Mouse (Mus musculus) CD8-positive naive resting alpha-beta T cell, adult 2 months (primary cell): ENCODE results near the gene St13.

Experiments
- DNase-seq, 2 experiments: peaks; one replicate each; pipeline ENCODE4 v3.0.0; 2022; ENCODE audit warnings: low read depth in 2 of 2, low spot score in 2 of 2

The St13 gene

DNA sequence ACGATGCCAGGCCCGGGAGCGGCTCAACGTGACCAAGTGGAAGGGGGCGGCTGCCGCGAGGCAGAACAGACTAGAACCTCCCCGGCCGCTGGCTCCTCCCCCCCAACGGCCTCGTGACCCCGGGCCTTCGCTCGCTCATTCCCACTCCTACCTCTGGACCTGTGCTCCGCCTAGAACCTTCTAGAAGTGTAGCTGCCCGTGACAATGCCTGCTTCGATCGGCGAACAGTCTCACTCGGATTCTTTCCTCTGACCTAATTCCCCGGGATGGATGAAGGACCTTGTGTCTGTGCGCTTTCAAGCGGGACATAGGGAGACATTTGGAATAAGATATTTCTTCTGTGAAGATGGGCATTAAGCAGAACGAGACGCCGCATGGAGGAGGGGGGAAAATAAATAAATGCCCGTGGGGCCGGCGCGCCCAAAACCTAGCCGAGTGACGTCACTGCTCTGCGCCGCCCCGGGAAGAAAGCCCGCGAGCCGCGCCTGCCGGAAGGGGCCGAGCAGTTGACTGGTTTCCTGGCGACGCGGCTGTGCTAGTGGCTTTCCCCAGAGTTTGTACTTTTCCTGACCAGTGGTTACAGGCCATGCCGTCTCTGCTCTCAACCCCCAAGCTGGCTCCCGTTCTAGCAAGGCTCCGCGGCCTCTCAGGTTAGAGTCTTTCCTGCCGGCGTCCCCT is at the start of gene St13, which contains the start of gene Xpnpep3:
Gene St13, minus strand, starts transcription at position 440 of the 678 bp plus-strand sequence.
Gene Xpnpep3, plus strand, starts transcription at position 501 of the 678 bp plus-strand sequence.
- peak; percentile 96 to 98 for DNase-seq

- DNase-seq, result peak; percentile 61 to 69
These were observed 48.6 kb upstream of the St13 start for GRCm38 (mm10) chr15:81448463-81448862.

DNA sequence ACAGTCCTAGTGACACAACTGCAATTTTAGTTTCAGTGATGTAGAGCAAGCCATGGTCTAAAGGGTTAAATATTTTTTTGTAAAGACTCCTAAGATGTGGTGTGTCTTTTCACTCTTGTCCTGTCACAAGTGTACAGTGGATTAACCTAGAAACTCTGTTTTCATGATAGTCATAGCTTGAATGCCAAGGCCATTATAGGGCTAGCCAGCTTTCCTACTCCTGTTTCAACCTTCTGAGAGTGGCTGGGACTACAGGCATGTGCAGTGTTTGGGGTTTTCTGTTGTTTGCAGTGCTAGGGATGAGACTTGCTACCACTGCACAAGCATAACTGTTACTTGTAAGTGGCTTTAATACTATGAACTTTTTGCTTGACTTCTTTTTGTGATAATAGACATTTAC is 39.4 kb upstream of the St13 start:
- no peak for DNase-seq

GRCm38 (mm10) chr15:81438345-81438744 is 38.5 kb upstream of the St13 start:
- no peak for DNase-seq

- DNase-seq, result no peak
These were observed 31.3 kb upstream of the St13 start for GRCm38 (mm10) chr15:81431195-81431594.

DNA sequence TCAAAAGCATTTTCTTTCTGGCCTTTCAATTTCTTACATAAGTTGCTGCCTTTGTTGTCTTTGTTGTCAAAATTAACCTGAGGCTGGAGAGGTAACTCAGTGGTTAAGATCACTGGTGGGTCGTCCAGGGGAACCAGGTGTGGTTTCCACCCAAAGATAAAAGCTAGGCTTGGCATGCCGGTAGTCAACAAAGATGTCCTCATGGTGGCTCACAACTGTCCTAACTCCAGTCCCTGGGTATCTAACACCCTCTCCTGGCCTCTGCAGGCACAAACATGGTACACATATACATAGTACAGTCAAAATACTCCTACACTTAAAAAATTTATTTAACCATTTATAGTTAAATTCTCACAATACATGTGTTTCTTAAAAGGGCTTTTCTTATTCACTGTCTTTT is 28.1 kb upstream of the St13 start:
- no peak for DNase-seq

DNA sequence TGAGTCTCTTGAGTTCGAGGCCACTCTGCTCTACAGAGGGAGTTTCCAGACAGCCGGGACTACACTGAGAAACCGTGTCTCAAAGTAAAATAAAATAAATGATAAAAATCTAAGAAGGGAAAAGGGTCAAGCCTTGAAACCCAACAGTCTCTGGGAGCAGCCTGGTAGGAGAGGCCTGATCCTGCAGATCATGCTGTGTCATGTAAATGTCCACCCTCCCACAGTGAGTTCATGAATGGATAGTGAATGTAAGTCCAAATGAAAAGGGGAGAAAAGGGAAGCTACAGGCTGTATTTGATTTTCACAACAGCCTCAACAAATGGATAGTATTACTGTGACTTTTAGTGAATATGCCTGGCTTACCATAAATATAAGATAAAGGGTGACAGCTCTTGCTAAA is 25.4 kb upstream of the St13 start:
- no peak for DNase-seq

GRCm38 (mm10) chr15:81422156-81422681 is 22.3 kb upstream of the St13 start:
- no peak for DNase-seq

- DNase-seq, result no peak
These were observed 21.6 kb upstream of the St13 start for GRCm38 (mm10) chr15:81421454-81421853.

DNA sequence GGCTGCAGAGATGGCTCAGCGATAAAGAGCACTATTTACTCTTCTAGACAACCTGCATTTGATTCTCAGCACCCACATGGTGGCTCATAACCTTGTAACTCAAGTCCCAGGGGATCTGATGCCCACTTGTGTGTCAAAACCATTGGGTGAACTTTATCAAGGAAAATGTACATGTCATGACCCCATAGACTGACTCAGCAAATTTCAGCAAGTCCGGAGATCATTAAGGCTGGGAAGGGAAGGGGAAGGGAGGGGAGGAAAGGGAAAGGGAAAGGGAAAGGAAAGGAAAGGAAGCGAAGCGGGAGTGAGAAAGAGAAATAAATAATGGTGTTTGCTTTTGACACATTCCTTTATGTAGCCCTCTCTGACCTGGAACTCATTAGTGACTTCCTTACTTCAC is 18.2 kb upstream of the St13 start:
- DNase-seq, result no peak

DNA sequence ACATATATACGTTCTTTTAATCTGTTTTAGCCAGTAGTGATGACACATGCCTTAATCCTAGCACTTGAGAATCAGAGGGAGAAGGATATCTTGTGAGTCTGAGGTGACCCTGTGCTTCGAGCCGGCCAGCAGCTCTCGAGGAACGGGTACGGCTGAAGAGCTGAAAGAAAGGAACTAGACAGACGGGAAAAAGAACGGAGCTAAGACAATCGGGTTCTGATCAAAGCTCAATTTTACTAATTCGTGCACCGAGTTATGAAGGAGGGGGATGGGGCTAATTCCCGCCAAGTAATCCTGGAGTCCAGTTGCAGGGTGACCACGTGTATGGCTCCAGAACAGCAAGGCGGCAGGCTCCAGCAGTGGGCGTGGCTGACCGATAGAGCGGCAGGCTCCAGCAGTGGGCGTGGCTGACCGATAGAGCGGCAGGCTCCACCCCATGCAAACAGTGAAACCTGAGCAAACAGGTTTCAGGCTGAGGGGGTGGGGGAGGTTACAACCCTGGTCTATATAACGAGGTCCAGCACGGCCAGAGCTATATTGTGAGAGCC is 17.0 kb upstream of the St13 start:
- peak; percentile 10 to 40 for DNase-seq

DNA sequence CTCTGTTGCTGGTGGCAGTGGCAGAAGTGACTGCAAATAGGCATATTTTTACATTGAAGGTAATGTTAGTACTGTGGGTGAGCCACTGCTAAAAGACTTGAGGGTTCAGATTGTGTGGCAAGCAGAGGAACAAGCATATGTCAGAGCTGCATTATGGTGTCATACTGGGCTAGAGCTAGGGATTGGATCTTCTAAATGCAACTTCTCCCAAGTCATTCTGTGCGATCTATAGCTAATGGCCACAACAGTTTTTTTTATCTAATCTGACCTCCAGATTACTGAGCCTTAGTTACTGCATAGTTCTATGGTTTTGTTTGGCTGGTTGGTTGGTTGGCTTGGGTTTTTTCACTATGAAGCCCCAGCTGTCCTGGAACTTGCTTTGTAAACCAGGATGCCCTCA is 8.3 kb upstream of the St13 start, which contains the start of gene Dnajb7:
Gene Dnajb7, minus strand, starts transcription at position 101 of the 400 bp plus-strand sequence.
- no peak for DNase-seq

- no peak for DNase-seq
These were observed 5.1 kb upstream of the St13 start for GRCm38 (mm10) chr15:81405008-81405407.

DNA sequence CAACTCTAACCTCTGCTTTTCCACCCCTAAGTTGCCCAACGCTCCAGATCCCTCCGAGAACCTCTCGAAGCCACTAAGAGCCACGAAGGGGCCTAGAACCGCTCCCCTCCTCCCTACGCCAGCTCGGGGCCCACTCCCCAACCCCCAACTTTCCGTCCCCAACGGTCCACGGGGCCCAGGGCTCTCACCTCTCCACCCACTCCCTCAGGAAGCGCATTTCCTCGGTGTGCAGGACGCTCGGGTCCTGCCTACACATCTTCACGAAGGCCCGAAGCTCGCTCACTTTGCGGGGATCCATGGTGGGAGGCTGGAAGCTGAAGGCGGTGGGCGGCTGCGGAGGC is 610 bp downstream of the St13 start:
- no peak for DNase-seq

DNA sequence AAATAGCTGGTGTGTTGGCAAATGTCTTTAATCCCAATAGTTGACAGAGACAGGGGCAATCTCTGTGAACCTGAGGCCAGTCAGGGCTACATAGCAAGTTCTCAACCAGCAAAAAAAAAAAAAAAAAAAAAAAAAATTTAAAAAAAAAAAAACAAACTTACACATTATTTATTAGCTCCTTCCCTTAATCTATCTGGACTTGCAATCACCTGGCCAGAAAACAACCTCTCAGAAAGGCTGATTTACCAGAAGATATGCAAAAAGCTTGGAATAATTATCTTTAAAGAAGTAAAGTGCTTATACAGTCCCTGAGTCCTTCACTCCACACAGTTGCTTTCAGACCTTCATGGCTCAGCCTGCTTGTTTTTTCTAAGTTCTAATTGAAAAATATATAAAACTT is 1.7 kb downstream of the St13 start:
- DNase-seq, result no peak

GRCm38 (mm10) chr15:81394211-81394915 is 5.5 kb downstream of the St13 start:
- DNase-seq, result no peak

- DNase-seq, result peak; percentile 5 to 9
These were observed 6.9 kb downstream of the St13 start for GRCm38 (mm10) chr15:81392997-81393396.

DNA sequence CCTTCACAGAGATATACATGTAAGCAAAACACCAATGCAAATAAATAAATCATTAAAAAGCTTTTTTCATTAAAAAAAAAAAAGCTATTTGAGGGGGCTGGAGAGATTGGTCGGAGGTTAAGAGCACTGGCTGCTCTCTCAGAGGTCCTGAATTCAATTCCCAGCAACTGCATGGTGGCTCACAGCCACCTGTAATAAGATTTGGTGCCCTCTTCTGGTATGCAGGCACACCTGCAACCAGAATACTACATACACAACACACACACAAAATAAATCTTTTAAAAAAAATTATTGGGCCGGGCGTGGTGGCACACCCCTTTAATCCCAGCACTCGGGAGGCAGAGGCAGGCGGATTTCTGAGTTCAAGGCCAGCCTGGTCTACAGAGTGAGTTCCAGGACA is 13.6 kb downstream of the St13 start:
- DNase-seq, result no peak

- no peak for DNase-seq
These were observed 21.0 kb downstream of the St13 start for GRCm38 (mm10) chr15:81378845-81379244.

DNA sequence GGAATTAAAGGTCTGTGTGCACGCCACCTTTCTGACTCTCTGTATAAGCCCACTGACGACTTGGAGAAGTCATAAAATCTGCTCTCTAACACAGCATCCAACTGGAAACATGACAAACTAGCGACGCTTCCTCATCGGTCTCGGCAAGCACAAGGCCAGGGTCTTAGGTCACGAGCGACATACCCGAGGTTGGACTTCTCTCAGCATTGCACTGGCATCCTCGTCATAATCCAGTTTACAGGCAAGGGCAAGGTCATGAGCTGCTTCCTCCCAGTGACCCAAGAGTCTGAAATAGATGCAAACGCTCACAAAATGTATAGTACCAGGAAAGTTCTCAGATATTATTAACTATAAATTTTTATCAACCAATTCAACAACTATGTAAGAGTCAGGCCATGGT is 25.3 kb downstream of the St13 start:
- DNase-seq, result no peak

GRCm38 (mm10) chr15:81370356-81370755 is 29.5 kb downstream of the St13 start:
- no peak for DNase-seq

DNA sequence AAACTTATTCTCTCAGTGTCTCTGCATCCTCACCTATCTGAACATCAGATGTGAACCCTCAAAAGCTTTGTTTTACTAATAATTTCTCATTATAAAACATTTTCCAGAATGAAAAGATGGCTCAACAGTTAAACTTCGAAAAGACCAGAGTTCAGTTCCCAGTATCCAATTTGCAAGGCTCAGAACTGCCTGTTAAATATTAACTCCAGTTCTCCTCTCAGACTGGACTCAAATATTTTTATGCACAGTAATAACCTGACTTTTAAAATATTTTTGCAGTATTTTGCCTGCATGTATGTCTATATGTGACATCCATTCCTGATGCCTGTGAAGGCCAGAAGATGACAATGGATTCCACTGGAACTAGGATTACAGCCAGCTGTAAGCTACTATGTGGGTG is 31.3 kb downstream of the St13 start:
- DNase-seq, result no peak
